ENCODE assay signal across 9 mouse cellular contexts in the genomic region with DNA sequence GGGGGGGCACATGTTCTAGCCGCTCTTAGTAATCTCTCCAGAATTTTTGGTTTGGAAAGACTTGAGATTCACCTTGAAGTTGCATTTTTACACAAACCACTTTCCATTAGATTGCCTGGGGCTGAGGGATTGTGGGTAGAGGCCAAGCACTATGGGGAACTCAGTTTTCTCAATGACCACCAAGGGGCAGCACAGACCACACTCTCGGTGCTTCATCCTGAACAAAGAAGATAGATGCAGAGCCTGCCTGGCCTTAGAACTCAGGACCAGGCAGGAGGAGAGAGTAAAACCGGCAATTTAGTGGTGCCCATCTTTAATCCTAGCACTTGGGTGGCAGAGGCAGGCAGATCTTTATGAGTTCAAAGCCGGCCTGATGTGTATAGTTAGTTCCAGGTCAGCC. TPM values are rescaled to one million over a fixed set of nuclear protein-coding genes. Genes with fewer than 3 reads are reported as not detected.
A peak's percentile ranks its signal among the peaks of the same experiment; 100 is the strongest.
DNase-seq lines count a peak whose midpoint lies in the region; ATAC-seq and TF ChIP-seq lines count a peak whose summit lies in the region.
"Had no signal": no experiment of that assay in that cellular context is flagged by ENCODE, and none has a peak within 500 bp of the region (broad histone marks: within the 10 kb centered on the region; RNA-seq: fewer than 3 reads in every experiment).

No protein-coding gene starts in this region.

- peak; percentile 73 for ATAC-seq in intestine, embryonic 16.5 days
- no peak for ATAC-seq in midbrain, embryonic 14.5 days (ENCODE audit: low FRiP score, low TSS enrichment)

- no peaks in the 10 kb centered on the region for H3K9me3 ChIP-seq in intestine, embryonic 16.5 days (ENCODE audit: control insufficient read depth, low read length)
- H3K9me3 ChIP-seq in midbrain, embryonic 14.5 days (ENCODE audit: control insufficient read depth, low read length) = no peaks in the 10 kb centered on the region

- H3K27me3 ChIP-seq in intestine, embryonic 16.5 days (replicated peaks; ENCODE audit: control insufficient read depth, insufficient read depth, low read length) = no peaks in the 10 kb centered on the region
- 0 out of 2 replicates have a peak, but pooled peaks cover 2% of the 10 kb centered on the region for H3K27me3 ChIP-seq in midbrain, embryonic 14.5 days (ENCODE audit: control insufficient read depth, insufficient read depth, low read length)

- peaks cover 5% of the 10 kb centered on the region for H3K4me1 ChIP-seq in intestine, embryonic 16.5 days (ENCODE audit: control insufficient read depth, insufficient read depth, low read length)
- H3K4me1 ChIP-seq in midbrain, embryonic 14.5 days (ENCODE audit: control insufficient read depth, insufficient read depth, low read length) = no peaks in the 10 kb centered on the region

- TF ChIP-seq CTCF in gastrocnemius, adult 2 months (IDR thresholded peaks at IDR 0.05) = peak; percentile 93

- no peak overlapping the region for H3K27ac ChIP-seq in gastrocnemius, adult 2 months
- H3K27ac ChIP-seq in intestine, embryonic 16.5 days (ENCODE audit: low read length) = no peak overlapping the region
- no peak overlapping the region for H3K27ac ChIP-seq in midbrain, embryonic 14.5 days (replicated peaks; ENCODE audit: low read depth, low read length)

- H3K36me3 ChIP-seq in intestine, embryonic 16.5 days (ENCODE audit: control insufficient read depth, insufficient read depth, low read length) = no peaks in the 10 kb centered on the region
- no peaks in the 10 kb centered on the region for H3K36me3 ChIP-seq in midbrain, embryonic 14.5 days (ENCODE audit: control insufficient read depth, insufficient read depth, low read length)

- DNase-seq in 3134 (ENCODE audit: extremely low read depth, insufficient read length, low spot score) = peak; percentile 35
- peak; percentile 70 for DNase-seq in Muller cell, postnatal 12 days (ENCODE audit: inconsistent ontology term)
- DNase-seq in cerebellum, adult 9-11 months = peak; percentile 71
- DNase-seq in gastrocnemius, adult 2 months = peak; percentile 80
- DNase-seq in left cerebral cortex, postnatal 4 days = peak; percentile 67
- peak; percentile 83 for DNase-seq in midbrain, embryonic 14.5 days
- DNase-seq in telencephalon, adult 2 months (ENCODE audit: low read depth, low spot score) = peak; percentile 55

- H3K9ac ChIP-seq in intestine, embryonic 16.5 days (ENCODE audit: low read depth, low read length) = no peak overlapping the region
- H3K9ac ChIP-seq in midbrain, embryonic 14.5 days (replicated peaks; ENCODE audit: low read length) = no peak overlapping the region

- WGBS in intestine, embryonic 16.5 days = 13% methylated on average over 4 of the region's 4 CpGs
- WGBS in midbrain, embryonic 14.5 days = 25% methylated on average over 4 of the region's 4 CpGs

- H3K4me2 ChIP-seq in intestine, embryonic 16.5 days (ENCODE audit: low read depth, low read length) = no peak overlapping the region
- H3K4me2 ChIP-seq in midbrain, embryonic 14.5 days (ENCODE audit: low read length) = no peak overlapping the region

- intact Hi-C loops in gastrocnemius, adult 2 months (cut with DNase I) = loop anchor here (1.0 to 5.0 kb wide), 3 partner anchors 85 to 137 kb away; a partner anchor contains a TSS
- intact Hi-C loops in left cerebral cortex, postnatal 4 days (cut with DNase I) = loop anchor here (2.0 to 5.0 kb wide), 2 partner anchors 85 to 117 kb away; no protein-coding TSS in a partner anchor

- no peak overlapping the region for H3K4me3 ChIP-seq in gastrocnemius, adult 2 months
- no peak overlapping the region for H3K4me3 ChIP-seq in intestine, embryonic 16.5 days (ENCODE audit: low read length)
- H3K4me3 ChIP-seq in midbrain, embryonic 14.5 days (replicated peaks; ENCODE audit: low read depth, low read length) = no peak overlapping the region
- H3K4me3 ChIP-seq: erythroblast, embryonic 14.5 days had no signal

RNA-seq across cellular contexts. Expression of a gene that starts 6.3 kb away (rescaled TPM):
- 10 to 100 TPM in 1 of 2 experiments, 1 to 10 TPM in 1; 7.1 to 14.0 TPM for total RNA-seq in gastrocnemius, adult 2 months (2021)
- 35.9 and 36.6 TPM in 2 replicates for polyA plus RNA-seq in intestine, embryonic 16.5 days (2015; fragmentation: Nextera tagmentation; extraction: Ambion mirVana)
- 100 to 1,000 TPM; 133 to 137 TPM for total RNA-seq in left cerebral cortex, postnatal 4 days (2021)
- polyA plus RNA-seq in midbrain, embryonic 14.5 days (2014; fragmentation: Nextera tagmentation; extraction: Ambion mirVana) = 40.0 and 41.9 TPM in 2 replicates

RNA-seq across cellular contexts. Expression of a gene that starts 23.7 kb away (rescaled TPM):
- total RNA-seq in gastrocnemius, adult 2 months (2021) = not detected
- not detected in 2 replicates for polyA plus RNA-seq in intestine, embryonic 16.5 days (2015; fragmentation: Nextera tagmentation; extraction: Ambion mirVana)
- not detected for total RNA-seq in left cerebral cortex, postnatal 4 days (2021)
- polyA plus RNA-seq in midbrain, embryonic 14.5 days (2014; fragmentation: Nextera tagmentation; extraction: Ambion mirVana) = not detected in 2 replicates
- polyA plus RNA-seq: erythroblast, embryonic 14.5 days had no signal

RNA-seq across cellular contexts. Expression of a gene that starts 28.0 kb away (rescaled TPM):
- under 1 TPM; 0.36 to 0.53 TPM for total RNA-seq in gastrocnemius, adult 2 months (2021)
- not detected in 2 replicates for polyA plus RNA-seq in intestine, embryonic 16.5 days (2015; fragmentation: Nextera tagmentation; extraction: Ambion mirVana)
- total RNA-seq in left cerebral cortex, postnatal 4 days (2021) = 1 to 10 TPM in 1 of 2 experiments, under 1 TPM in 1; 0.95 to 1.1 TPM
- 0.08 TPM in 1 of 2 replicates, not detected in the other for polyA plus RNA-seq in midbrain, embryonic 14.5 days (2014; fragmentation: Nextera tagmentation; extraction: Ambion mirVana)
- polyA plus RNA-seq: erythroblast, embryonic 14.5 days had no signal

RNA-seq across cellular contexts. Expression of a gene that starts 39.2 kb away (rescaled TPM):
- not detected for total RNA-seq in gastrocnemius, adult 2 months (2021)
- not detected in 2 replicates for polyA plus RNA-seq in intestine, embryonic 16.5 days (2015; fragmentation: Nextera tagmentation; extraction: Ambion mirVana)
- under 1 TPM in 1 of 2 experiments, not detected in 1; 0.22 TPM for total RNA-seq in left cerebral cortex, postnatal 4 days (2021)
- not detected in 2 replicates for polyA plus RNA-seq in midbrain, embryonic 14.5 days (2014; fragmentation: Nextera tagmentation; extraction: Ambion mirVana)
- polyA plus RNA-seq: erythroblast, embryonic 14.5 days had no signal

RNA-seq across cellular contexts. Expression of a gene that starts 48.6 kb away (rescaled TPM):
- 1 to 10 TPM; 5.9 to 6.6 TPM for total RNA-seq in gastrocnemius, adult 2 months (2021)
- polyA plus RNA-seq in intestine, embryonic 16.5 days (2015; fragmentation: Nextera tagmentation; extraction: Ambion mirVana) = 27.6 and 28.4 TPM in 2 replicates
- total RNA-seq in left cerebral cortex, postnatal 4 days (2021) = 10 to 100 TPM; 19.1 to 20.2 TPM
- 24.6 and 27.7 TPM in 2 replicates for polyA plus RNA-seq in midbrain, embryonic 14.5 days (2014; fragmentation: Nextera tagmentation; extraction: Ambion mirVana)

Comparison
In these comparisons a context has a peak if more than half of its experiments do, and no peak if none do; other contexts are left out.
1. RNA of a gene that starts 6.3 kb away (total RNA-seq): 133 to 137 TPM in left cerebral cortex, postnatal 4 days; 7.1 to 14.0 TPM in gastrocnemius, adult 2 months; every median in the first group is over 4 times any median in the second.
2. Peak in every context shown above with its lines, with median percentiles within 50 percentile points of each other: DNase-seq.